In genomic region chr1:188055888-188056287, GRCm38 (mm10) we compare ENCODE assay signal across 9 mouse cellular contexts.
A peak's percentile ranks its signal among the peaks of the same experiment; 100 is the strongest.
DNase-seq lines count a peak whose midpoint lies in the region; ATAC-seq and TF ChIP-seq lines count a peak whose summit lies in the region.
"Had no signal": no experiment of that assay in that cellular context is flagged by ENCODE, and none has a peak within 500 bp of the region (broad histone marks: within the 10 kb centered on the region; RNA-seq: fewer than 3 reads in every experiment).

No protein-coding gene starts in this region.

- no peaks in the 10 kb centered on the region for H3K36me3 ChIP-seq in embryonic facial prominence, embryonic 11.5 days (replicated peaks; ENCODE audit: control insufficient read depth, insufficient read depth, low read depth, low read length)
- H3K36me3 ChIP-seq in embryonic facial prominence, embryonic 10.5 days (replicated peaks), result no peaks in the 10 kb centered on the region
- no peaks in the 10 kb centered on the region for H3K36me3 ChIP-seq in heart, embryonic 16.5 days (ENCODE audit: control insufficient read depth, insufficient read depth)
- no peaks in the 10 kb centered on the region for H3K36me3 ChIP-seq in lung, postnatal 0 days (ENCODE audit: insufficient read depth, low read length)

- no peak for TF ChIP-seq EP300 in lung, postnatal 0 days (IDR thresholded peaks at IDR 0.05)

- no peak for ATAC-seq in embryonic facial prominence, embryonic 11.5 days (replicated peaks; ENCODE audit: insufficient number of reproducible peaks, low FRiP score, low TSS enrichment, low read depth)
- ATAC-seq in heart, embryonic 16.5 days (replicated peaks; ENCODE audit: extremely low read depth, insufficient read depth, low FRiP score), result peak; percentile 78
- ATAC-seq in lung, postnatal 0 days, result peak; percentile 46

- no peak overlapping the region for H3K4me3 ChIP-seq in embryonic facial prominence, embryonic 11.5 days (ENCODE audit: low read depth, low read length)
- no peak overlapping the region for H3K4me3 ChIP-seq in embryonic facial prominence, embryonic 10.5 days
- H3K4me3 ChIP-seq in heart, embryonic 16.5 days (ENCODE audit: low read length), result peak overlapping the region; percentile 26
- no peak overlapping the region for H3K4me3 ChIP-seq in lung, postnatal 0 days (ENCODE audit: low read depth, low read length)

- TF ChIP-seq CTCF in lung, postnatal 0 days (IDR thresholded peaks at IDR 0.05), result no peak

- H3K27ac ChIP-seq in embryonic facial prominence, embryonic 11.5 days (replicated peaks; ENCODE audit: low read depth, low read length), result no peak overlapping the region
- no peak overlapping the region for H3K27ac ChIP-seq in embryonic facial prominence, embryonic 10.5 days (replicated peaks)
- H3K27ac ChIP-seq in heart, embryonic 16.5 days (ENCODE audit: low read length), result peak overlapping the region; percentile 58
- H3K27ac ChIP-seq in lung, postnatal 0 days (ENCODE audit: low read length), result peak overlapping the region; percentile 27; the same call in 1 of the 2 replicates

- H3K4me1 ChIP-seq in embryonic facial prominence, embryonic 11.5 days (ENCODE audit: control insufficient read depth, insufficient read depth, low read length), result no peaks in the 10 kb centered on the region
- H3K4me1 ChIP-seq in embryonic facial prominence, embryonic 10.5 days, result 0 out of 2 replicates have a peak, but pooled peaks cover 2% of the 10 kb centered on the region
- H3K4me1 ChIP-seq in heart, embryonic 16.5 days (ENCODE audit: control insufficient read depth, insufficient read depth, low read length), result peaks cover 11% of the 10 kb centered on the region
- no peaks in the 10 kb centered on the region for H3K4me1 ChIP-seq in lung, postnatal 0 days (ENCODE audit: insufficient read depth, low read depth, low read length)

- no peak overlapping the region for H3K4me2 ChIP-seq in embryonic facial prominence, embryonic 11.5 days (ENCODE audit: low read depth, low read length)
- peak overlapping the region; percentile 62 for H3K4me2 ChIP-seq in heart, embryonic 16.5 days (ENCODE audit: low read depth, low read length)
- H3K4me2 ChIP-seq in lung, postnatal 0 days (replicated peaks; ENCODE audit: low read depth, low read length), result 0 out of 2 replicates have a peak overlapping the region, but pooled peaks have one; percentile 19

- no peaks in the 10 kb centered on the region for H3K27me3 ChIP-seq in embryonic facial prominence, embryonic 11.5 days (ENCODE audit: control insufficient read depth, insufficient read depth, low read length)
- no peaks in the 10 kb centered on the region for H3K27me3 ChIP-seq in embryonic facial prominence, embryonic 10.5 days (replicated peaks; ENCODE audit: low read depth, poor library complexity, severe bottlenecking)
- no peaks in the 10 kb centered on the region for H3K27me3 ChIP-seq in heart, embryonic 16.5 days (ENCODE audit: control insufficient read depth, insufficient read depth, low read length)
- H3K27me3 ChIP-seq in lung, postnatal 0 days (replicated peaks; ENCODE audit: insufficient read depth, low read length), result no peaks in the 10 kb centered on the region

- DNase-seq in embryonic facial prominence, embryonic 11.5 days (ENCODE audit: low spot score), result peak; percentile 32
- DNase-seq in embryonic facial prominence, embryonic 10.5 days (ENCODE audit: low spot score), result no peak
- DNase-seq in adrenal gland, adult 8-10 months, result peak; percentile 30
- DNase-seq in lung, postnatal 0 days (ENCODE audit: low spot score), result peak; percentile 46
- DNase-seq in spleen, postnatal 14 days (ENCODE audit: low spot score in 2 of 2), result no peak
- DNase-seq in layer of hippocampus, adult 8-10 months (ENCODE audit: low spot score in 2 of 2), result no peak
- DNase-seq in layer of hippocampus, adult 9-10 months (ENCODE audit: low spot score), result no peak
- DNase-seq: gastrocnemius, postnatal 25 days had no signal

- no peaks in the 10 kb centered on the region for H3K9me3 ChIP-seq in embryonic facial prominence, embryonic 11.5 days (replicated peaks; ENCODE audit: control insufficient read depth, low read length)
- H3K9me3 ChIP-seq in embryonic facial prominence, embryonic 10.5 days, result no peaks in the 10 kb centered on the region
- no peaks in the 10 kb centered on the region for H3K9me3 ChIP-seq in heart, embryonic 16.5 days (replicated peaks; ENCODE audit: control insufficient read depth, low read length)
- no peaks in the 10 kb centered on the region for H3K9me3 ChIP-seq in lung, postnatal 0 days (ENCODE audit: low read length)

- H3K9ac ChIP-seq in embryonic facial prominence, embryonic 11.5 days (replicated peaks; ENCODE audit: low read length), result no peak overlapping the region
- H3K9ac ChIP-seq in heart, embryonic 16.5 days (ENCODE audit: low read length), result peak overlapping the region; percentile 23; the same call in 1 of the 2 replicates
- H3K9ac ChIP-seq in lung, postnatal 0 days (replicated peaks; ENCODE audit: low read depth), result no peak overlapping the region

- 67% methylated on average over 3 of the region's 3 CpGs for WGBS in embryonic facial prominence, embryonic 11.5 days
- 61% methylated on average over 3 of the region's 3 CpGs for WGBS in embryonic facial prominence, embryonic 10.5 days
- WGBS in heart, embryonic 16.5 days, result 38% methylated on average over 3 of the region's 3 CpGs
- WGBS in lung, postnatal 0 days, result 51% methylated on average over 3 of the region's 3 CpGs

Comparison
In these comparisons a context has a peak if more than half of its experiments do, and no peak if none do; other contexts are left out.
1. DNase-seq: peak in embryonic facial prominence, embryonic 11.5 days (single experiment), adrenal gland, adult 8-10 months (single experiment) and lung, postnatal 0 days (single experiment); none in embryonic facial prominence, embryonic 10.5 days (single experiment), spleen, postnatal 14 days (0 of 2), layer of hippocampus, adult 8-10 months (0 of 2) and layer of hippocampus, adult 9-10 months (single experiment).
2. H3K27ac ChIP-seq: peak in heart, embryonic 16.5 days (single experiment) and lung, postnatal 0 days (single experiment); none in embryonic facial prominence, embryonic 11.5 days (single experiment) and embryonic facial prominence, embryonic 10.5 days (single experiment).